Mouse (Mus musculus) E14TG2a.4 (cell line): ENCODE measurements around the gene Cdkn2b.

Experiments used
- CTCF ChIP-seq: conservative IDR thresholded peaks from 2 replicates; pipeline ENCODE4 v1.5.1; 2014; ENCODE audit warnings: low read length
- POU5F1 ChIP-seq: IDR thresholded peaks from 2 replicates; pipeline ENCODE4 v1.6.1; 2014; ENCODE audit warnings: low read length, borderline replicate concordance

DNA sequence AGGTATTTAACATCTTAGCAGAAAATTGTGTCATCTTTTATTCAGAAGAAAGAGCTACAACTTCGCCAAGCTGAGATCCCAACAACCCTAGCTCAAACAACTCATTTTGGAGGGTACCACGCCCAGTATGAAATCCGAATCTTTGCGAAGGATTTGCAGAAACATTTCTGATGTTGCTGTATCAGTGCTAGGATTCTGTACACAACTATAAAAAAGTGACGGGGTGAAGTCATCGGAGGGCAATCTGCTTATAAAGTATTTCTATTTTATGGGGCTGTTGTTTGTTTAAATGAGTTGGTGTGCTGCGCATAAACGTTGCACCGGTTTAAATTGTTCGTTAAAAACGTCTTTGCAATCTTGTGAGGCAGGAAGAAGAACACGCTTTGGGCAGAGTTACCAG, 28.2 kb downstream of the Cdkn2b start:
- TF ChIP-seq CTCF (no peak), POU5F1 (no peak)
